Mouse (Mus musculus): ENCODE measurements around the gene Mrgprd.
A peak's percentile ranks its signal among the peaks of the same experiment; 100 is the strongest.

Mrgprd gene

DNA sequence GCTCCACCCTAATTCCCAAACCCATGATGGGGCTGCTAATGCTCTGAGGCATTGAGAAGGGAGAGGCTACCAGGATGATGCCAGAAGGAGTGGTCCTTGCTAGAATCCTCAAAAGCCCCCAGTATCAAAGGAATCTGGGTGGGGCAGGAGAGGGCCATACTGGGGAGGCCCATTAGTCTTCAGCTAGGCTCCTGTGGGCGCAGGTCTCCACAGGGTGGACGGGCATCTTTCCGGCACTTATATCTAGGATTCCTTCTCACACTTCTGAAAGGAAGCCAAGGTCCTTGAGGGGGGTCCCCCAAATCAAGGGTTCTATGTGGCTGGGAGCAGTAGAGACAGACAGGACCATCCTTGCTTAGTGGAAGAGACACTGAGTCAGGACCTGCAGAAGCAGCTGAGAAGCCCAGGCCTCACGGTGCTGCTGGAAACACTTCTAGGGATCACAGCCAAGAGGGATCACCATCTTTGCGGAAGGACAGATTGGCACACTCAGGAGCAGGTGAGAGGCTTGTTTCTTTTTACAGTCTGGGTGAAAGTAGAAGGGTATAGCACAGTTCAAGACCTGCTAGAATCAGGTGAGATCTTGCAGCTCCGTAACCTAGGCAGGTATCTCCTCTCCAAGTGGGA is at the start of gene Mrgprd:
Gene Mrgprd (plus strand): TSS at position 51 of the 627 bp plus-strand sequence.
- no peak for DNase-seq (ENCODE audit: low spot score)

DNA sequence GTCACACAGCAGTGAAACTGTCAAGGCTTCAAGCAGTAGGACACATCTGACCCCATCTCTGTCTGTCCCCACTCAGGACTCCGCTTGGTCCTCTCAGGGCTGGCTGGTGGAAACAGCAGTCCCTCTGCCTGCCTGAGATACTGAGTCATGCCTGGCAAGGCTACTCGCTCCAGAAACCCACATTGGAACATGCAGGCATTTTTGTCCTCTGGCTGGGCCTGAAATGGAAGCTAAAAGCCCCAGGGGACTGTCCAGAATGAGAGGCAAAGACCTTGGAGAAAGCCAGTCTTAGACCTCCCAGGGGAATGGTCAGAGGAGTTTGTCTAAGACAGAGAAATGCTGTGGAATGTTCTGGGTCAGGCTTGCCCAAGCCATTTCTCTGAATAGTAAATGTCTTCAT is 48.6 kb upstream of the Mrgprd start:
- DNase-seq (ENCODE audit: low spot score), result peak; percentile 16

DNA sequence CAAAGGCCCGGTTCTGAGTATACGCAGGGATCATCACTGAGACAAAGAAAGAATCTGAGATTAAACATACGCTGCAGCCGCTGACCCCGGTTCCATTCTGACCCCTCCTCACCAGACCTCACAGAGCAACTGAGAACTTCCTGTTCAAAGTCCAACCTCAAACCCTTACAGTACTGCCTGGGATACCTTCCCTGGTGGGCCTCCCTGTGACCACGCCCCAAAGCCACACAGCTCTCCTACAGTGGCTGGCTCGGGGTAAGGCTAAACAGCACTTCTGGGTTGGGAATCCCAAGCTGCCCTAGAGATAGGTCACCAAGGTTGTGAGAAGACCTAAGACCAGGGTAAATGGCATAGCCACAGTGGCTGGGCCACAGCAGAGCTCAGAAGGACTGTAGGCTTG is 45.7 kb upstream of the Mrgprd start:
- DNase-seq (ENCODE audit: low spot score), result no peak

DNA sequence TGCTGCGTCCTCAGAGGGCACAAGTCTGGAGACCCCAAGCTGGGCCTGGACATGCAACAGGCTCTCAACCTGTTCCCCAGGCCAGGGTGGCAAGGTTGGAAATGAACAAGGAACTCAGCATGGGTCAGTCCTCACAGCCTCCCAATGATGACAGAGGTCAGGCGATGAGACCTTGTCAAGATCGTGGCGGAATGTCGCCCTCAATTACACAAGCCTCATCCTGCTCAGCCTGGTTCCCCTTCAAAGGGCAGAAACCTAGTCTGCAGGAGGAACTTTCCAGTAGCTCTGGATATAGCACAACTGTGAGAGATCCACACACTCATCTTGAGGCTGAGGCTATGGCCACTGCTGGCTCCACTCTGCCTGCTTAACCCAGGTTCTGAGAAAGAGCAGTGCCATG is 43.7 kb upstream of the Mrgprd start:
- no peak for DNase-seq (ENCODE audit: low spot score)

DNA sequence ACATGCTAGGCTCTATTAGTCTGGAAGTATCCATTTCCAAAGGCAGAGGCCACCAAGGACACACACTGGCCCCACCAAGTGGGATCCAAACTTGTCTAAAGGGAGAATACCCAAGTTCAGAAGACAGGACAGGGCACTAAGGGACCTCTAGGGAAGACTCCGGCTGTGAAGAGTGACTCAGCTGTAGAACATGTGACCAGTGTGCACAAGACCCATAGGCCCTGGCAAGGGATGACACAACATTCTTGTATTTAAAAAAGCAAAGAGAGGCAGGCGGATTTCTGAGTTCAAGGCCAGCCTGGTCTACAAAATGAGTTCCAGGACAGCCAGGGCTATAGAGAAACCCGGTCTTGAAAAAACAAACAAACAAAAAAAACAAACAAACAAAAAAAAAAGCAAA is 39.1 kb upstream of the Mrgprd start:
- no peak for DNase-seq (ENCODE audit: low spot score)

GRCm38 (mm10) chr7:145281396-145281795 is 33.2 kb upstream of the Mrgprd start:
- DNase-seq (ENCODE audit: low spot score), result no peak

DNA sequence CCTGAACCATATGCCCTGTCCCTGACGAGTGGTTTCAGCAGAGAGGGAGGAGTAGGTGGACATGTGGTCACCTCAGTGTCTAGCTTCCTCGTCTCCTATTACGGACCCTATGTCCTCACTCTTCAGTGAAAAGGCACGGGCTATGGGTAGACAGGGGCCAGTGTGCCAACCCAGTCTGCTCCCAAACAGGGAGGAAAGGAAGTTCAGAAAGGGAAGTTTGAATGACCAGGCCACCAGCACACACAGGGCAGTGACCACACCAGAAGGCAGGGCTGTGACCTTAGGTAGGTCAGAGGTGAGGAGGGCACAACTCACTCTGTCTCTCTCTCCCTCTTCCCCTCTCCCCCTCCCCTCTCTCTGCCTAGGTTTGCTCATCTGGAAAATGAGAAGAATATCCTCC is 31.6 kb upstream of the Mrgprd start:
- DNase-seq (ENCODE audit: low spot score), result no peak

DNA sequence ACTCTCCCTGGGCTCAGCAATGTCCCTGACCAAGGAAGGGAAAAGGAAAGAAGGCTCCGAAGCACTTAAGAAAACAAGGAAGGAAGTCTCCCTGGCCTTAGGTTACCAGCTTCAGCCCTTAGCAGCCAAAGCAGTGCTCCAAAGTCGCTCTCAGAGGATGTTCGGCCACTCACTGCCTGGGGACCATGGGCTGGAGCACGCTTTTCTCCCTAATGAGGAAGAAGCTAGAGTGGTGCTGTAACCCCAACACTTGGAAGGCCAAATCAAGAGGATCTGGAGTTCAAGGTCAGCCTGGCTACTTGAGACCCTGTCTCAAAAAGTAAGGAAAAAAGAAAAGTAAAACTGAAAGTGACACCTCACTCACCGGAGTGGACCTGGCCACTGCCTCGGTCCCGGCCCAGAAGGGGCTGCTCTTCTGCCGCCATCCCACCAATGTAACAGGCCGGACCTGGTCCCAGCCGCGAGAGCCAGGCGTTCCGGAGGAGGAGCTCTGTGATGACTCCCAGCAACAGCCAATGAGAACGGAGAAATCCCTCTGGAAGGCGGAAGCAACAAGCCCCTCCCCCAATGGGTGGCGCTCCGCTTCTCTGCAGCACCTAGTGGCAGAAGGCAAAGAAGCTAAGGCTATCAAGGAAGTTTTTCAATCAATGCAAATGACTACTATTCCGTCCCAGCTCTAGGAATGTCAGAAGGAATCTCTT is 31.0 kb upstream of the Mrgprd start, which contains the start of gene Tpcn2:
Gene Tpcn2 (minus strand): TSS at position 525 of the 701 bp plus-strand sequence.
- DNase-seq (ENCODE audit: low spot score), result peak; percentile 92

GRCm38 (mm10) chr7:145284293-145284692 is 30.3 kb upstream of the Mrgprd start:
- DNase-seq (ENCODE audit: low spot score), result no peak

DNA sequence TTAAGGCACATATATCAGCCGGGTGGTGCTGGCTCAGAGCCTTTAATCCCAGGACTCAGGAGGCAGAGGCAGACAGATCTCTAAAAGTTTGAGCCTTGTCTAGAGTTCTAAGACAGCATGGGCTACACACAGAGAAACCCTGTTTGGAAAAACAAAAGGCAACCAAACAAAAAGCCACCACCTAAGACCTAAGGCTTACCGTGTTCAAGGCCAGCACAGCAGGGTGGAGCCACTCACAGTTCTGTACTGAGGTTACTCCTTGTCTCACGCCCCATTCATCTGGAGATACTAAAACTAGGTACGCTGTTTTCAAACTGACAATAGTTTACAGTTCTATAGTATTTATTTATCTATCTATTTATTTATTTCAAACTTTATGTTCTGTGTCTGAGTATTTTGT is 29.2 kb upstream of the Mrgprd start:
- no peak for DNase-seq (ENCODE audit: low spot score)

DNA sequence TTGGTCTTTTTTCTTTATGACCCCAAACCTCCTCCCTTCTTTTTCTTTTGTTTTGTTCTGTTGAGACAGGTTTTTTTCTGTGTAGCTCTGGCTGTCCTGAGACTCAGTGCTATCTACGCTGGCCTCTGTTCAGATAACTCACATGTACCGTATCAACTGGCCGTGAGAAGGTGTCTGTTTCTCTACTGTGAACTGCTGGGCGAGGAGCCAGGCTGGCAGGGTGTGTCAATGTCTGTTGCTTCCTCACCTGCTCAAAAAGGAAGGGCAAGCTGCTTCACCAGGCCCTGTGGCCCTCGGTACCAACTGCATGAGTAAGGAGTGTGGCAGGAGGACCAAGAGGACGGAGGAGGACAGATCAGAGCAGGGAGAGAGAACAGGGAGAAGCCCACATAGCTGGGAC is 27.2 kb upstream of the Mrgprd start:
- DNase-seq (ENCODE audit: low spot score), result no peak

- DNase-seq (ENCODE audit: low spot score), result no peak
These were observed 25.3 kb upstream of the Mrgprd start for GRCm38 (mm10) chr7:145289302-145289701.

- no peak for DNase-seq (ENCODE audit: low spot score)
These were observed 22.8 kb upstream of the Mrgprd start for GRCm38 (mm10) chr7:145291847-145292246.

DNA sequence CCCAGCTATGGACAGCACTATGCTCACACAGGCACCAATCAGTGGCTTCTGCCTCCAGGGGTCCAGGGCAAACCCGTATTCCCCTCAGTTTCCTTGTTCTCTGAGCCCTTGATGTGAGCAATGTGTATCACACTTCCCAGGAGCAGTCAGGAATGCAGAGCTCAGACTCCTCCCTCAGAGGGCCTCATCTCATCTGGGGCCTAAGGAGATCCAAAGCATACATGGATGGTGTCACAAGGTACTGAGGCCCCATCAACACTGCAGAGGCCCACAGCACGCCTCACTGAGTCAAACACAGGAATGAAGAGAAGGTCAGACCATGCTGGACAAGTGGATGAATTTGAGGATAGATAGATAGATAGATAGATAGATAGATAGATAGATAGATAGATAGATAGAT is 21.9 kb upstream of the Mrgprd start:
- no peak for DNase-seq (ENCODE audit: low spot score)

GRCm38 (mm10) chr7:145293859-145294258 is 20.8 kb upstream of the Mrgprd start:
- DNase-seq (ENCODE audit: low spot score), result no peak

GRCm38 (mm10) chr7:145298666-145299490 is 15.8 kb upstream of the Mrgprd start:
- no peak for DNase-seq (ENCODE audit: low spot score)

- DNase-seq (ENCODE audit: low spot score), result no peak
These were observed 14.9 kb upstream of the Mrgprd start for GRCm38 (mm10) chr7:145299562-145300320.

DNA sequence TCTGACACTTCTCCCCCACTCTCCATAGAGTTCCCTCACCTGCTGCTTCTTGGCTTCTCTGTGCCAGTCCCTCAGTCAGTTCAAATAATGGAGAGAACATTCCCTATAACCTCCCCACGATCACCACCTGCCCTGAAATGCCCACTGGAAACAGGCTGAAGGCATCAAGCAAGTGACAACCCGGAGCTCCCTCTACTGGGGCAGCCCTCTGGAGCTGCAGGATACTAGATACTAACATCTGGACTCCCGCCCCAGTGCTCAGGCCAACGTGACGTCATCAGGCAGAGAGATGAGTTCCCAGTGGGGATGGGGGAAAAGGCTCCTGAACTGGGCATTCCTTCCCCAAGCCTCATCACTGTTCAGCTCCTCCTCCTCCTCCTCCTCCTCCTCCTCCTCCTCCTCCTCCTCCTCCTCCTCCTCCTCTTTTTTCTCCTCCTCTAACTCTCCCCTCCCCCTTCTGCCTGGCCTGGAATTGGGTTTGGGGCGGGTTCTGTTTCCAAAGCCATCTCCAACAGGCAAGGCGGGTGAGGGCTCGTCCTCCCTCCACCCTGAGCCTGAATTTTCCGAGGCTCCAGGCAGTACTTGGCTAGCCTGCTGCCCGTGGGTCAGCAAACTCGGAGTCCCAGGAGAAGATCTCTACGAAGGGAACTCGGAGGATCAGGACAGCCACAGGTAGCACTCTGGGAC is 14.2 kb upstream of the Mrgprd start, which contains the start of gene Mrgprf:
Gene Mrgprf (plus strand): TSS at position 508 of the 687 bp plus-strand sequence.
- peak; percentile 58 for DNase-seq (ENCODE audit: low spot score)

DNA sequence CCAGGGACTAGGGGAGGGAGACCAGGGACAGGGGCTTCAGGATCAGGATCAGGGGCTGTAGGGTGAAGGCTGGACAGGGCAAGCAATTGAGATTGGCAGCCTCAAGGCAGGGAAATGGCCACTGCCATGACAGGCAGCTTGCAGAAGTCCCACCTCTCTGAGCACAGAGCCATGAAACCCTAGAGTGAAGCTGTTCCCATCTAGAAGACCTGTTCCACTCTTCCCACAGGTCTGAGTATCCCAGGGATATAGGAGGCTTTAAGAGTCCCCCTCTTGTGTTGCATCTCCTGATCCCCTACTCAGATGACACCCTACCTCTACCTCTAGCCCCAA is 13.7 kb upstream of the Mrgprd start:
- no peak for DNase-seq (ENCODE audit: low spot score)

GRCm38 (mm10) chr7:145301341-145302005 is 13.2 kb upstream of the Mrgprd start:
- no peak for DNase-seq (ENCODE audit: low spot score)

Measured in ovary, adult 18-20 months (tissue).